Mouse (Mus musculus) E14TG2a.4 (cell line): Measurements from ENCODE around the gene Ackr4.

Source experiments
- CTCF ChIP-seq: conservative IDR thresholded peaks from 2 replicates; pipeline ENCODE4 v1.5.1; 2014; ENCODE audit warnings: low read length
- NANOG ChIP-seq: IDR thresholded peaks from 2 replicates; pipeline ENCODE4 v1.6.1; 2014; ENCODE audit warnings: borderline replicate concordance, low read length, mixed read lengths
- POU5F1 ChIP-seq: IDR thresholded peaks from 2 replicates; pipeline ENCODE4 v1.6.1; 2014; ENCODE audit warnings: low read length, borderline replicate concordance

DNA sequence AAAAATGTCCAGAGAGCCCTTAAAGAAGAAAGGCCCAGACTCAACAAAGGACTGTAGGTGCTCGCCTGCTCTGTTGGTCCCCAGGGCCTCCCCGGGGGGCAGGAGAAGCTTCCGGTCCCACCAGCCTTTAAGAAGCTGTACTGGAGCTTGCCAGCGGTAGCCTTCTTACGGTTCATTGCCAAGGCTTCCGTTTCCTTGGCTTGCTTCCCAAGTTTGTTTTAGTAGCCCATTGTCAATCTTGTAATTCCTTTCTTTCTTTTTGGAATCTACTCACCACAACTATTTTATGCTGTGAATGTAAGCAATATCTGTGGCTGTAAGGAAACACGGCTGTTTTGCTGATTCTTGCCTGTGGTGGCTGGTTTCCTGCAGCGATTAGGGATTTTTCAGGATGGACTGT, 38.2 kb downstream of the Ackr4 start:
- TF ChIP-seq CTCF = no peak
- TF ChIP-seq POU5F1 = no peak
- TF ChIP-seq NANOG = no peak
